Mouse (Mus musculus): ENCODE results near the gene Cmya5. TPM values are rescaled to one million over a fixed set of nuclear protein-coding genes. Genes with fewer than 3 reads are reported as not detected.

The Cmya5 gene
- polyA plus RNA-seq, 1 experiment from 2014 or later: 0.30 TPM

DNA sequence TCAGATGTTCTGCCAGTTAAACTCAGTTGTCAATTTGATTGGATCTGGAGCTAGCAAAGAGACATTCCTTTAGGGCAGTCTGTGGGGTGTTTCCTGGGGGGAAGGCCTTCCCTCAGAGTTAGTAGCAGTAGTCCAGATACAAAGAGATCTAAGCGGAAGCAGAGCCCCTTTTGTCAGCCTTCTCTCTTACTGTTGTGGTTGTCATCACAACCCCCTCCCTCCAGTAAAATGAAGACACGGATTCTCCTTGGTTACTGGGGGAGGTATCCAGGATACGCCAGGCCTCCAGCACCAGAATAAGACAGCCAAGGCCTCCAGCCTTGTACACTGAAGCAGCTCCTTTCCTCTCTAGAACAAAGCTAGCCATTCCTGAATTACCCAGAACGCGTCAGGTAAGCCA is 15.6 kb downstream of the Cmya5 start:
- no peak overlapping the region for H3K4me2 ChIP-seq (replicated peaks; ENCODE audit: low read depth, low read length)
- no peak for TF ChIP-seq CTCF (IDR thresholded peaks at IDR 0.05)
- no peak for TF ChIP-seq EP300 (IDR thresholded peaks at IDR 0.05)
- ATAC-seq: no peak

DNA sequence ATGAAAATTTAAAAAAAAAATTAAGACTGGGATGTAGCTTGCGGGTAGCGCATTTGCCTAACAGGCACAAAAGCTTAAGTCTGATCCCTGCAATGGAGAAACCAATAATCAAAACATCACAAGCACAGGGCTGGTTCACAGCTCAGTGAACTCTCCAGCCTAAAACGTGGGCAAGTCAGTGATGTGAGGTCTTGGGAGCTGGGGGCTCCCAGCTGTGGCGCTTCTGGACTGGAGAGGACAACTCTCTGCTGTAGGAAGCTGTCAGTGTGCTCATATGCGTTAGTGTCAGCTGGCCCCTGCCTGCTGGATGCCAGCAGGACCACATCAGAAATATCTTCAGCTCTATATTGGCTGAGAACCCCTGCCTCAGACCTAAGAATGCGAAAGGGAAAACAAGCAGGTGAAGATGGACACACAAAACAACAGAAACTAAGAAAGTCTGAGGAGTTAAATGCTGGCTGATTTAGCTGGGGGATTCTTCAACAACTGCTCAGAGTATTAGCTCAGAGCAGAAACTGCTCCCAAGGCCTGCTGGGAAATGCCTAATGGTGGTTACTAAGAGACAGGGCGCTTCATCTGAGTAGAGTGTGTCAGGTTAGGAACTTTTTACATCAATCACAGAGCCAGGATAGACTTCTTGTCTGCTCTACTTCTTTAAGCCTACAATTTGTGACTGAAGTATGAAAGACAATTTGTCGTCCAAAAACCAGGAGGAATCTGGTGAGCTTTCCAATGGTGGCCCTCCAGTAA is 16.2 kb downstream of the Cmya5 start:
- TF ChIP-seq EP300 (IDR thresholded peaks at IDR 0.05): no peak
- no peak for TF ChIP-seq CTCF (IDR thresholded peaks at IDR 0.05)
- ATAC-seq: no peak
- 70% methylated on average over 8 of the region's 8 CpGs for WGBS

More for the DNA sequence above, 15.6 kb downstream of the Cmya5 start:
- H3K27ac ChIP-seq (ENCODE audit: low read length): no peak overlapping the region
- DNase-seq (ENCODE audit: low spot score): no peak
- no peak overlapping the region for H3K4me3 ChIP-seq (ENCODE audit: low read depth, low read length)
- 78% methylated on average over 5 of the region's 5 CpGs for WGBS
- H3K9me3 ChIP-seq (ENCODE audit: low read length): no peaks in the 10 kb centered on the region
- H3K36me3 ChIP-seq (ENCODE audit: insufficient read depth, low read length): no peaks in the 10 kb centered on the region
- H3K9ac ChIP-seq (replicated peaks; ENCODE audit: low read depth): no peak overlapping the region
- no peaks in the 10 kb centered on the region for H3K27me3 ChIP-seq (replicated peaks; ENCODE audit: insufficient read depth, low read length)
- no peaks in the 10 kb centered on the region for H3K4me1 ChIP-seq (ENCODE audit: insufficient read depth, low read depth, low read length)

DNA sequence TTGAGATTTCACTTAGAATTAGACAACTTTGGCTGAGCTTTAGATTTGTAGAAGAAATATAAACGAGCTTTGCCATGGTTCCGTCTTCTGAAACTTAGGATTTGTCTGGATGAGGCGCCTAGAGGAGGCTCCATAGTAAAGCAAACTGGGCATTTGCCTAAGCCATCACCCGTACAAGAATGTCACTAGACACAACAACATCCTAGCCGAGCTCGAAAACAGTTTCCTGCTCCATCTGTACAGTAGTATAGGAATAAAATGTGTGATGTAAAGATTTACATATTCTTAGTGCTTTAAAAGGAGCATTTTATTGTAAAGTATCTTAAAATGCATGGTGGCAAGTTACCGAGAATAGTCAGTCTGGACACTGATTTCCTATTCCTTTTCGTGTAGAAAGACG is 22.2 kb downstream of the Cmya5 start:
- ATAC-seq: no peak
- WGBS: 89% methylated on average over 9 of the region's 9 CpGs

More for the DNA sequence above, 16.2 kb downstream of the Cmya5 start:
- Histone ChIP-seq H3K36me3 (ENCODE audit: insufficient read depth, low read length) (no peaks in the 10 kb centered on the region), H3K4me1 (ENCODE audit: insufficient read depth, low read depth, low read length) (no peaks in the 10 kb centered on the region), H3K4me3 (ENCODE audit: low read depth, low read length) (no peak overlapping the region), H3K4me2 (replicated peaks; ENCODE audit: low read depth, low read length) (no peak overlapping the region), H3K27ac (ENCODE audit: low read length) (no peak overlapping the region), H3K9me3 (ENCODE audit: low read length) (no peaks in the 10 kb centered on the region), H3K27me3 (replicated peaks; ENCODE audit: insufficient read depth, low read length) (no peaks in the 10 kb centered on the region), H3K9ac (replicated peaks; ENCODE audit: low read depth) (no peak overlapping the region)
- DNase-seq (ENCODE audit: low spot score): no peak

DNA sequence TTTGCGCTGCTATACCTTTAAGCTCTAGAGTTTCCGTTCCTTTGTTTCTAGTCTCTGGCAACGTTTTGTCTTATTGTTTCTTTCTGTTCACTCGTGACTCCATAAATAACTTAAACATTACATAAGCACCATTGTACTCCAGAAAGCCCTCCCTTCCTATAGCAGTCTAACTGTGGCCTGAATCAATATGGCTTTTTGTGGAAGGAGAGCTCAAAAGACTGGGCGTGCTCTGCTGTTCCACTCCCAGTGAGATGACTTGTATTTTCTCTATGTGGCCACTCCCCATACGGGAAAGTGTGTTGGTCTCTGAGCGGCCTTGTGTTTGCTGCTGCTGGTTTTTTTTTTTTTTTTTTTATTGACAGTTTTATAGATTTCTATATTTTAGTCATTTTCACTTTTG is 27.3 kb downstream of the Cmya5 start:
- Histone ChIP-seq H3K27ac (ENCODE audit: low read length) (no peak overlapping the region), H3K4me3 (ENCODE audit: low read depth, low read length) (no peak overlapping the region), H3K4me2 (replicated peaks; ENCODE audit: low read depth, low read length) (no peak overlapping the region), H3K27me3 (replicated peaks; ENCODE audit: insufficient read depth, low read length) (no peaks in the 10 kb centered on the region), H3K9me3 (ENCODE audit: low read length) (no peaks in the 10 kb centered on the region), H3K36me3 (ENCODE audit: insufficient read depth, low read length) (no peaks in the 10 kb centered on the region), H3K4me1 (ENCODE audit: insufficient read depth, low read depth, low read length) (no peaks in the 10 kb centered on the region), H3K9ac (replicated peaks; ENCODE audit: low read depth) (no peak overlapping the region)
- 55% methylated on average over 7 of the region's 7 CpGs for WGBS
- peak; percentile 43 for ATAC-seq
- peak; percentile 10 for DNase-seq (ENCODE audit: low spot score)
- TF ChIP-seq CTCF (IDR thresholded peaks at IDR 0.05): no peak

More for the DNA sequence above, 22.2 kb downstream of the Cmya5 start:
- Histone ChIP-seq H3K9me3 (ENCODE audit: low read length) (no peaks in the 10 kb centered on the region), H3K4me1 (ENCODE audit: insufficient read depth, low read depth, low read length) (no peaks in the 10 kb centered on the region), H3K4me2 (replicated peaks; ENCODE audit: low read depth, low read length) (no peak overlapping the region), H3K9ac (replicated peaks; ENCODE audit: low read depth) (no peak overlapping the region), H3K4me3 (ENCODE audit: low read depth, low read length) (no peak overlapping the region), H3K36me3 (ENCODE audit: insufficient read depth, low read length) (no peaks in the 10 kb centered on the region), H3K27me3 (replicated peaks; ENCODE audit: insufficient read depth, low read length) (no peaks in the 10 kb centered on the region), H3K27ac (ENCODE audit: low read length) (no peak overlapping the region)
- TF ChIP-seq EP300 (IDR thresholded peaks at IDR 0.05) (no peak), CTCF (IDR thresholded peaks at IDR 0.05) (no peak)
- DNase-seq (ENCODE audit: low spot score): no peak

GRCm38 (mm10) chr13:93102340-93103090 is 42.0 kb downstream of the Cmya5 start:
- TF ChIP-seq CTCF (IDR thresholded peaks at IDR 0.05) (no peak), EP300 (IDR thresholded peaks at IDR 0.05) (no peak)
- H3K9ac ChIP-seq (replicated peaks; ENCODE audit: low read depth): no peak overlapping the region
- no peak overlapping the region for H3K4me2 ChIP-seq (replicated peaks; ENCODE audit: low read depth, low read length)
- no peaks in the 10 kb centered on the region for H3K9me3 ChIP-seq (ENCODE audit: low read length)
- no peak overlapping the region for H3K4me3 ChIP-seq (ENCODE audit: low read depth, low read length)
- H3K27me3 ChIP-seq (replicated peaks; ENCODE audit: insufficient read depth, low read length): no peaks in the 10 kb centered on the region
- ATAC-seq: no peak; the same call in 1 of the 2 replicates
- H3K27ac ChIP-seq (ENCODE audit: low read length): no peak overlapping the region
- H3K4me1 ChIP-seq (ENCODE audit: insufficient read depth, low read depth, low read length): no peaks in the 10 kb centered on the region
- 81% methylated on average over 4 of the region's 4 CpGs for WGBS
- no peak for DNase-seq (ENCODE audit: low spot score)
- H3K36me3 ChIP-seq (ENCODE audit: insufficient read depth, low read length): no peaks in the 10 kb centered on the region

DNA sequence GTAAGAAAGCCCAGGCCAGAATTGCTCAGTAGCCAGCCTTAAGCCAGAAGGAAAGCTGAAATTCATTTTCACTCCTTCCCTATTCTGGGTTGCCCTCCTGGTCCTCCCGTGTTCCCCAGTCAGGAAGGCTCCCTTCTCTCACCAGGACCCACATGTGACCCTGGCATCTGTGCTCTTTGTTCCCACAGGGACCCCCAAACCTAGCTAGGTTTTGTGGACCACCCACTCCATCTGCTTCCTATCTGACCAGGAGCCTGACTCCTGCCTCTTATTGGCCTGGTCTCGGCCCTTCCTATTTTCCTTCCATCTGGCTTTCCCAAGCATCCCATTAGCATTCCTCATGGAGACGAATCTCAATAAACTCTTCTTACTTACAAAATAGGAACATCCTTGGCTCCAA is 45.9 kb downstream of the Cmya5 start:
- no peak for TF ChIP-seq CTCF (IDR thresholded peaks at IDR 0.05)
- no peak for TF ChIP-seq EP300 (IDR thresholded peaks at IDR 0.05)
- H3K4me3 ChIP-seq (ENCODE audit: low read depth, low read length): no peak overlapping the region
- no peak overlapping the region for H3K4me2 ChIP-seq (replicated peaks; ENCODE audit: low read depth, low read length)
- H3K36me3 ChIP-seq (ENCODE audit: insufficient read depth, low read length): no peaks in the 10 kb centered on the region
- no peaks in the 10 kb centered on the region for H3K9me3 ChIP-seq (ENCODE audit: low read length)
- no peak overlapping the region for H3K9ac ChIP-seq (replicated peaks; ENCODE audit: low read depth)
- no peak for DNase-seq (ENCODE audit: low spot score)
- 93% methylated on average over 3 of the region's 3 CpGs for WGBS
- no peak for ATAC-seq
- H3K27me3 ChIP-seq (replicated peaks; ENCODE audit: insufficient read depth, low read length): no peaks in the 10 kb centered on the region
- no peaks in the 10 kb centered on the region for H3K4me1 ChIP-seq (ENCODE audit: insufficient read depth, low read depth, low read length)
- H3K27ac ChIP-seq (ENCODE audit: low read length): no peak overlapping the region
